Mouse (Mus musculus) CH12.LX (cell line): ENCODE measurements around the gene Lrrfip1. TPM values are rescaled to one million over a fixed set of nuclear protein-coding genes. Genes with fewer than 3 reads are reported as not detected.
A peak's percentile ranks its signal among the peaks of the same experiment; 100 is the strongest.

Experiments used
- DNase-seq: peaks from one replicate; pipeline ENCODE4 v3.0.0-alpha.2; 2013; ENCODE audit errors: extremely low read depth
- H3K27ac ChIP-seq: 2 replicates; pipeline ENCODE4 v1.5.1; 2012; ENCODE audit warnings: low read depth, mild to moderate bottlenecking, control low read depth, moderate library complexity; ENCODE audit not compliant: insufficient read depth
- H3K27me3 ChIP-seq: replicated peaks from 2 replicates; pipeline ENCODE3; 2012; ENCODE audit warnings: inconsistent platforms
- H3K36me3 ChIP-seq, 2 experiments: replicated peaks in 1 of 2; 2 replicates each; pipeline versions ENCODE3 to v1.6.1; 2012; ENCODE audit warnings: inconsistent platforms in 1 of 2, low read length in 1 of 2, mild to moderate bottlenecking in 1 of 2, mixed read lengths in 1 of 2, moderate library complexity in 1 of 2; ENCODE audit not compliant: control insufficient read depth in 1 of 2, insufficient read depth in 1 of 2
- H3K4me1 ChIP-seq, 2 experiments: 2 replicates each; pipeline ENCODE4 v1.6.1; 2012; ENCODE audit warnings: inconsistent platforms in 1 of 2, moderate library complexity in 1 of 2; ENCODE audit not compliant: insufficient read depth in 2 of 2, control insufficient read depth in 1 of 2
- H3K4me2 ChIP-seq: 2 replicates; pipeline ENCODE4 v1.6.1; 2012; ENCODE audit warnings: low read depth, mild to moderate bottlenecking, control low read depth; ENCODE audit not compliant: poor library complexity, insufficient read depth, severe bottlenecking
- H3K4me3 ChIP-seq, 3 experiments: fragments of 150-350 bp in 1 of 3; sonication (generic) in 1 of 3; replicated peaks in 1 of 3; 2 replicates each; pipeline versions ENCODE3 to v1.5.1; 2011 to 2012; ENCODE audit warnings: low read depth in 2 of 3, low read length in 2 of 3, mild to moderate bottlenecking in 2 of 3, moderate library complexity in 2 of 3, control low read depth in 1 of 3, improper control_type of control experiment in 1 of 3, inconsistent platforms in 1 of 3, mixed read lengths in 1 of 3; ENCODE audit not compliant: poor library complexity in 1 of 3
- H3K79me2 ChIP-seq: replicated peaks from 2 replicates; pipeline ENCODE4 v1.6.1; 2012; ENCODE audit warnings: mild to moderate bottlenecking, moderate library complexity; ENCODE audit not compliant: control insufficient read depth, poor library complexity, insufficient read depth, severe bottlenecking; ENCODE audit errors: extremely low read depth
- H3K9ac ChIP-seq: 2 replicates; pipeline ENCODE4 v1.6.1; 2012; ENCODE audit warnings: low read depth, mild to moderate bottlenecking, control low read depth, moderate library complexity; ENCODE audit not compliant: insufficient read depth
- H3K9me3 ChIP-seq: replicated peaks from 2 replicates; pipeline ENCODE3; 2012; ENCODE audit warnings: low read length, inconsistent platforms, mixed read lengths
- BHLHE40 ChIP-seq: IDR thresholded peaks from 2 replicates; pipeline ENCODE4 v1.6.1; 2011; ENCODE audit warnings: mild to moderate bottlenecking, low read depth, low read length, improper control_type of control experiment
- CHD1 ChIP-seq: IDR thresholded peaks from 2 replicates; pipeline ENCODE4 v1.6.1; 2012; ENCODE audit warnings: low read depth, low read length, improper control_type of control experiment, inconsistent platforms
- CTCF ChIP-seq, 2 experiments: IDR thresholded peaks in 1 of 2; conservative IDR thresholded peaks in 1 of 2; 2 replicates each; pipeline ENCODE4 v1.5.1; 2011 to 2012; ENCODE audit warnings: low read depth in 2 of 2, low read length in 2 of 2, improper control_type of control experiment in 1 of 2, inconsistent platforms in 1 of 2, mild to moderate bottlenecking in 1 of 2, moderate library complexity in 1 of 2
- E2F4 ChIP-seq: IDR thresholded peaks from 2 replicates; pipeline ENCODE4 v1.6.1; 2011; ENCODE audit warnings: low read depth, low read length, improper control_type of control experiment; ENCODE audit not compliant: insufficient replicate concordance
- HCFC1 ChIP-seq: IDR thresholded peaks from 2 replicates; pipeline ENCODE4 v1.6.1; 2012; ENCODE audit warnings: low read depth, mild to moderate bottlenecking, inconsistent platforms, low read length, improper control_type of control experiment
- JUND ChIP-seq: conservative IDR thresholded peaks from 2 replicates; pipeline ENCODE4 v1.6.1; 2011; ENCODE audit warnings: low read depth, low read length, improper control_type of control experiment
- KAT2A ChIP-seq: IDR thresholded peaks from 2 replicates; pipeline ENCODE4 v1.6.1; 2012; ENCODE audit warnings: low read length, improper control_type of control experiment, inconsistent platforms; ENCODE audit not compliant: insufficient replicate concordance
- MEF2A ChIP-seq: IDR thresholded peaks from 2 replicates; pipeline ENCODE4 v1.6.1; 2014; ENCODE audit warnings: low read depth, mild to moderate bottlenecking, inconsistent platforms, low read length, improper control_type of control experiment, borderline replicate concordance
- MYC ChIP-seq: IDR thresholded peaks from 2 replicates; pipeline ENCODE4 v1.6.1; 2011; ENCODE audit warnings: low read depth, mild to moderate bottlenecking, improper control_type of control experiment, low read length
- NELFE ChIP-seq: IDR thresholded peaks from 2 replicates; pipeline ENCODE4 v1.6.1; 2011; ENCODE audit warnings: low read depth, low read length, improper control_type of control experiment
- POLR2A ChIP-seq: IDR thresholded peaks from 2 replicates; pipeline ENCODE4 v1.6.1; 2011; ENCODE audit warnings: low read depth, mild to moderate bottlenecking, improper control_type of control experiment, low read length
- POLR2AphosphoS2 ChIP-seq: IDR thresholded peaks from 2 replicates; pipeline ENCODE4 v1.6.1; 2011; ENCODE audit warnings: low read depth, low read length, improper control_type of control experiment
- RAD21 ChIP-seq: IDR thresholded peaks from 2 replicates; pipeline ENCODE4 v1.6.1; 2011; ENCODE audit warnings: low read depth, mild to moderate bottlenecking, low read length, improper control_type of control experiment, moderate library complexity
- SMC3 ChIP-seq: IDR thresholded peaks from 2 replicates; pipeline ENCODE4 v1.6.1; 2011; ENCODE audit warnings: low read depth, low read length, improper control_type of control experiment
- USF2 ChIP-seq: conservative IDR thresholded peaks from 2 replicates; pipeline ENCODE4 v1.6.1; 2011; ENCODE audit warnings: low read depth, low read length, improper control_type of control experiment
- ZC3H11A ChIP-seq: IDR thresholded peaks from 2 replicates; pipeline ENCODE4 v1.6.1; 2012; ENCODE audit warnings: low read depth, mild to moderate bottlenecking, inconsistent platforms, low read length, improper control_type of control experiment
- ZKSCAN1 ChIP-seq: IDR thresholded peaks from 2 replicates; pipeline ENCODE4 v1.6.1; 2012; ENCODE audit warnings: low read depth, inconsistent platforms, low read length, improper control_type of control experiment, borderline replicate concordance
- ZMIZ1 ChIP-seq: IDR thresholded peaks from 2 replicates; pipeline ENCODE4 v1.6.1; 2012; ENCODE audit warnings: low read depth, mild to moderate bottlenecking, inconsistent platforms, low read length, improper control_type of control experiment
- dilution Hi-C: fragments of 300-500 bp; cut with MboI; formaldehyde crosslinking; loops from 2 replicates; pipeline ENCODE4 v1.14.3; 2020; ENCODE audit warnings: low sequenced_read_pairs; ENCODE audit not compliant: extremely low pct_unique_long_range_greater_than_20kb, extremely low pct_ligation_motif_present
- in situ Hi-C: fragments of 300-500 bp; cut with MboI; formaldehyde crosslinking; loops from 3 replicates; pipeline ENCODE4 v1.14.3; 2019; ENCODE audit warnings: low sequenced_read_pairs, low pct_ligation_motif_present, low pct_unique_long_range_greater_than_20kb, mixed read lengths
- polyA plus RNA-seq: library from polyadenylated mRNA; unstranded; fragments of >175 nt; gene quantifications from 2 replicates; pipeline ENCODE4 v1.2.1, GENCODE M21; 2012; ENCODE audit warnings: low read depth; ENCODE audit not compliant: insufficient read length
- total RNA-seq, 2 experiments: library from RNA; depleted of rRNA; stranded (reverse); fragments of 300-350 nt in 1 of 2; fragments of >200 nt in 1 of 2; gene quantifications; 2 replicates each; pipeline ENCODE4 v1.2.3; 2012 to 2014

Lrrfip1 gene
- total and polyA plus RNA-seq, 3 experiments = 17.2 to 30.5 (median 19.1) TPM

- peaks cover 1% of the 10 kb centered on the region for H3K9me3 ChIP-seq
- dilution Hi-C loops = no loop called here
Observed at GRCm38 (mm10) chr1:91021304-91021703, 22.8 kb downstream of the Lrrfip1 start.

DNA sequence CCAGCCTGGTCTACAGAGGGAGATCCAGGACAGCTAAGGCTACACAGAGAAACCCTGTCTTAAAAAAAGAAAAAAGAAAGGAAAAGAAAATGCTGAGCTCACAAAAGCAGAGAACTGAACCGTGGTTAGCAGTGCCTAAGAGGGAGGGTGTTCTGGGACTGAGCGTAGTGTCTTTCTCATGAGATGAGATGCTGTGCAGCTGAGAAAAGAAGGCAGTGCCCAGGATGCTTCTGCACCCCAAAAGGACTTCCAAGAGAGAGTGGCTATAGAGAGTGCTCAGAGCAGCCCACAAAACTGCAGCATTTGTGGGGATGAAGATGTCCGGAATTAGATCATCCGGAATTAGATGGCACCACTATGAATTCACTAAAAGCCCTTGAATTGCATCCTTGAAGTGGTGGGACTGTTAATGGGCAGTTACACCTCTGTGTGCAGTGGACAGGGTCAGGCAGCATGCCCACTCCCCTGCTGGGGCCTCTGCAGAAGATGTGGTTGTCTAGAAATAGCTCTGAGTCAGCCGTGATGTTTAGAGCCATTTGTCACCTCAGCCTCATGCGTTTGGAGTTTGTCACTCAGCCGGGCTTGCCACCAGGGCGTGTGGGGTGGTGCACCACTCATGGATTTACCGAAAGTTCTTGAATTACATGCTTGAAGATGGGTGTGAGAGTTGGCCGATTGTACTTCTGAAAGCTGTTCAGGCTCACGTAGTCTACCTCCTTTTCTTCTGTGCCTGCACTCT is 23.8 kb downstream of the Lrrfip1 start:
- peaks cover 8% of the 10 kb centered on the region for H3K9me3 ChIP-seq
- H3K4me2 ChIP-seq = no peak overlapping the region
- H3K36me3 ChIP-seq = no peaks in the 10 kb centered on the region
- H3K9ac ChIP-seq = no peak overlapping the region
- peaks cover 6% of the 10 kb centered on the region for H3K27me3 ChIP-seq
- peaks cover 2 to 5% of the 10 kb centered on the region in 2 experiments; a peak in 1 of 4 replicates for H3K4me1 ChIP-seq
- no peak for DNase-seq
- no peak overlapping the region for H3K27ac ChIP-seq
- dilution Hi-C loops = no loop called here
- no peak for TF ChIP-seq CHD1
- no peak for TF ChIP-seq NELFE
- no peak for TF ChIP-seq E2F4
- TF ChIP-seq POLR2A = no peak
- TF ChIP-seq USF2 = no peak
- no peak for TF ChIP-seq BHLHE40
- TF ChIP-seq ZMIZ1 = no peak
- no peak for TF ChIP-seq ZC3H11A
- no peak for TF ChIP-seq JUND
- no peaks in the 10 kb centered on the region for H3K79me2 ChIP-seq
- in situ Hi-C loops = no loop called here
- H3K4me3 ChIP-seq = no peak overlapping the region

More at GRCm38 (mm10) chr1:91021304-91021703, 22.8 kb downstream of the Lrrfip1 start:
- no peak overlapping the region for H3K9ac ChIP-seq
- DNase-seq = peak; percentile 29
- H3K36me3 ChIP-seq = no peaks in the 10 kb centered on the region
- H3K4me1 ChIP-seq = peaks cover 2 to 5% of the 10 kb centered on the region in 2 experiments; a peak in 1 of 4 replicates
- H3K79me2 ChIP-seq = no peaks in the 10 kb centered on the region
- TF ChIP-seq MYC (no peak), SMC3 (peak; percentile 22; the same call in 1 of the 2 replicates), KAT2A (no peak), HCFC1 (no peak), CTCF (conservative IDR thresholded peaks at IDR 0.05 in 1 of 2, IDR thresholded peaks at IDR 0.05 in 1 of 2; ENCODE audit: low read depth in 2 of 2, low read length in 2 of 2) (peak in 1 of 2 experiments; percentile 56; a peak in 3 of 4 replicates), RAD21 (peak; percentile 9), ZKSCAN1 (no peak), JUND (no peak), USF2 (no peak), POLR2AphosphoS2 (no peak), MEF2A (no peak)
- TF ChIP-seq, all 38 proteins: peak for 3
- Histone ChIP-seq H3K4me2 (no peak overlapping the region), H3K27me3 (peaks cover 13% of the 10 kb centered on the region), H3K27ac (no peak overlapping the region), H3K4me3 (no peak overlapping the region)
- in situ Hi-C loops = no loop called here
